Mouse (Mus musculus) spleen, adult 2 months (tissue): Measurements from ENCODE around the gene Mettl8.

ENCODE experiments used
- CTCF ChIP-seq: fragments of 200-500 bp; IDR thresholded peaks from 2 replicates; pipeline ENCODE4 v1.5.1; 2011; ENCODE audit warnings: mild to moderate bottlenecking, inconsistent platforms; ENCODE audit not compliant: insufficient read depth, insufficient read length, insufficient replicate concordance; ENCODE audit errors: extremely low read depth
- POLR2A ChIP-seq: fragments of 200-500 bp; IDR thresholded peaks from 2 replicates; pipeline ENCODE4 v1.6.1; 2011; ENCODE audit warnings: low read depth, low read length, inconsistent platforms

- TF ChIP-seq POLR2A = no peak
- no peak for TF ChIP-seq CTCF
Measured at GRCm38 (mm10) chr2:71023986-71024385, 31.4 kb downstream of the Mettl8 start.
